Mouse (Mus musculus): ENCODE results near the gene Pip5k1a. TPM values are rescaled to one million over a fixed set of nuclear protein-coding genes. Genes with fewer than 3 reads are reported as not detected.

The Pip5k1a gene
- polyA plus RNA-seq, 1 experiment: 20.4 TPM

DNA sequence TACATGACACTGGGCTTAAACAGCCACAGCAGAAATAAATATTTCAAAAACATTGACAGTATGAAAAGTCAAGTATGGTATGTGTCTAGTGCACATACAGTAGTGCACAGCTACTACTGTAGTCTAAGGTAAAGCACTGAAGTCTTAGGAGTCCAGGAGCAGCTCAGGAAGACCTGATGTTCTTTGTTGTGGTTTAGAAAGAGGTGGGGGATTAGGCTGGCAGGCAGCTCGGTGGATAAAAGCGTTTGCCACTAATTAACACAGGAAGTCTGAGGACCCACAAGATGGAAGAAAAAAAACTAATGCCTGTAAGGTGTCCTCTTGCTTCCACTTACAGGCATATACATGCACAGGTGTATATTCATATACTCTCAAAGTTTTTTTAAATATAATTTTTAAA is 5.9 kb downstream of the Pip5k1a start:
- DNase-seq: no peak
- WGBS: 22% methylated on average over 2 of the region's 2 CpGs

DNA sequence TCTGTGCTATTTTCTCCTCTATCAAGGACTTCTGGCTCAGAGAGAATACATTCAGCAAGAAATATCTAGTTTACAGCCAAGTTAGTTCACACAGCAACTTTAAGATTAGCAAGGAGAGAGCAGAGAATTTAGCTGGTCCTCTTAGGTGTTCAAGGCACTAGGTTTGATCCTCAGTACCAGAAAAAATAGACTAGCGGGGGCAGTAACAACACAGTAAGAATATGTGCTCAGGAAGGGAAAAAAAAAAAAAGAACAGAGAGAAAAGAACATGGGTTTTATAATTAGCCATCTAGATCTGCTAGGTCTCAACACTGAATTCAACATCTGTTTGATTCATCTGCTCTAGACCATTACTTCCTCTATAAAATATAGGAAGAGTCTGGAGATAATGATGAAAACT is 18.7 kb downstream of the Pip5k1a start:
- no peak for TF ChIP-seq POLR2A (IDR thresholded peaks at IDR 0.05; ENCODE audit: borderline replicate concordance, extremely low read depth, low read depth, low read length)
- no peak for TF ChIP-seq CTCF (IDR thresholded peaks at IDR 0.05; ENCODE audit: insufficient read depth, low read length)
- DNase-seq: no peak
- Histone ChIP-seq H3K4me1 (ENCODE audit: control insufficient read depth, insufficient read depth, low read length) (no peaks in the 10 kb centered on the region), H3K4me3 (replicated peaks; ENCODE audit: extremely low read depth, low read depth, low read length) (no peak overlapping the region)
- WGBS: 97% methylated on average over 1 of the region's 1 CpGs

More for the DNA sequence above, 5.9 kb downstream of the Pip5k1a start:
- no peak for TF ChIP-seq POLR2A (IDR thresholded peaks at IDR 0.05; ENCODE audit: borderline replicate concordance, extremely low read depth, low read depth, low read length)
- TF ChIP-seq CTCF (IDR thresholded peaks at IDR 0.05; ENCODE audit: insufficient read depth, low read length): no peak
- Histone ChIP-seq H3K4me1 (ENCODE audit: control insufficient read depth, insufficient read depth, low read length) (peaks cover 4% of the 10 kb centered on the region; the same call in 1 of the 2 replicates), H3K4me3 (replicated peaks; ENCODE audit: extremely low read depth, low read depth, low read length) (no peak overlapping the region)

DNA sequence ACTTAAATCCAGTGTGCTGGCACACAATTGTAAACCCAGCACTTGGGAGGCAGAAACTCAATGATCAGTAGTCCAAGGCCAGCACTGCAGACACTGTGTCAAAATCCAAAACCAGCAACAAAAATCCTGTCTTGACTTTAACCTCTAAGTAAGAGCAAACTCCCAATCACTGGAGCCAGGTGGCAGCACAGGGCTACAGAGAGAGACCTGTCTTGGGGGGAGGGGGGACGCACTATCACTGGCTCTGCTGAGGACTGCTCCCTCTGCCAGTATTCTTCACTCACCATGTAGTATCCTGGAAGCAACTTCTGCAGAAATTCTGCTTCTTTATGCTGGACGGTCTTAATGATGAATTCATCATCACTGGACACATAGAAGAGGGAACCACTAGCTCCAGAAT is 35.1 kb downstream of the Pip5k1a start:
- no peak for TF ChIP-seq CTCF (IDR thresholded peaks at IDR 0.05; ENCODE audit: insufficient read depth, low read length)
- TF ChIP-seq POLR2A (IDR thresholded peaks at IDR 0.05; ENCODE audit: borderline replicate concordance, extremely low read depth, low read depth, low read length): no peak
- H3K4me1 ChIP-seq (ENCODE audit: control insufficient read depth, insufficient read depth, low read length): no peaks in the 10 kb centered on the region
- no peak overlapping the region for H3K4me3 ChIP-seq (replicated peaks; ENCODE audit: extremely low read depth, low read depth, low read length)
- no peak for DNase-seq
- WGBS: 89% methylated on average over 2 of the region's 2 CpGs

DNA sequence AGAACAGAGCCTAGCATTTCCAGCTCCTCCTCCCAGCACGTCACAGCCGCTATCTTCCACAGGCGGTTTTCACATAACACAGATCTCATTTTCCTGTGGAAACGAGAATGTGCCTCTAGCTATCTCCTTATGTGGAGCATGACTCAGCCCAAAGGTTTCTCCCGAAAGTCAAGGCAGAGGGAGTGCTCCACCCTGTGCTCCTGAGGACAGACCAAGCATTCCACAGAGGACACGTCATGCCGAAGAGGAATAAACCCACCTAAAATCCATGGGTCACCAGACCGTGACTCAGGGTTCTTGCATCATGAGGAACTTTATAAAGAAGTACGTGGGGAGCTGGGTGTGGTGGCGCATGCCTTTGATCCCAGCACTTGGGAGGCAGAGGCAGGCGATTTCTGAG is 40.2 kb downstream of the Pip5k1a start:
- Histone ChIP-seq H3K4me1 (ENCODE audit: control insufficient read depth, insufficient read depth, low read length) (no peaks in the 10 kb centered on the region), H3K4me3 (replicated peaks; ENCODE audit: extremely low read depth, low read depth, low read length) (no peak overlapping the region)
- no peak for DNase-seq
- TF ChIP-seq POLR2A (IDR thresholded peaks at IDR 0.05; ENCODE audit: borderline replicate concordance, extremely low read depth, low read depth, low read length) (no peak), CTCF (IDR thresholded peaks at IDR 0.05; ENCODE audit: insufficient read depth, low read length) (no peak)
- 84% methylated on average over 11 of the region's 11 CpGs for WGBS

DNA sequence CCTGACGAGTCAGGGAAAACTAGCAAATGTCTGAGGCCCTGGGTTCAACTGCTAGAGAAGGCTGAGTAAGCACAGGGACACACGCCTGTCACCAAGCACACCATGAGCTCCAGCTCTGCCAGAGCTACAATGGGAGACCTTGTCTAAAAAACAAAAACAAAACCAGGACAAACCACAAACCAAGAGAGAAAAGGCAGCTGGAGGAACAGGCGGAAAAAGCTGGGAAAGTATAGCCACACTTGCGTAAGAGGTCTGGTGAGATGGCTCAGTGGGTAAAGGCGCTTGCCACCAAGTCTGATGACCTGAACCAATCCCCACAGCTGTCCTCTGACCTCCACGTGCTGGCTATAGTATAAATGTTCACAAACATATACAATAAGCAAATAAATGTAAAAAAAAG is 40.6 kb downstream of the Pip5k1a start:
- WGBS: 84% methylated on average over 6 of the region's 6 CpGs
- DNase-seq: no peak
- Histone ChIP-seq H3K4me1 (ENCODE audit: control insufficient read depth, insufficient read depth, low read length) (no peaks in the 10 kb centered on the region), H3K4me3 (replicated peaks; ENCODE audit: extremely low read depth, low read depth, low read length) (no peak overlapping the region)
- TF ChIP-seq POLR2A (IDR thresholded peaks at IDR 0.05; ENCODE audit: borderline replicate concordance, extremely low read depth, low read depth, low read length): no peak
- TF ChIP-seq CTCF (IDR thresholded peaks at IDR 0.05; ENCODE audit: insufficient read depth, low read length): no peak

DNA sequence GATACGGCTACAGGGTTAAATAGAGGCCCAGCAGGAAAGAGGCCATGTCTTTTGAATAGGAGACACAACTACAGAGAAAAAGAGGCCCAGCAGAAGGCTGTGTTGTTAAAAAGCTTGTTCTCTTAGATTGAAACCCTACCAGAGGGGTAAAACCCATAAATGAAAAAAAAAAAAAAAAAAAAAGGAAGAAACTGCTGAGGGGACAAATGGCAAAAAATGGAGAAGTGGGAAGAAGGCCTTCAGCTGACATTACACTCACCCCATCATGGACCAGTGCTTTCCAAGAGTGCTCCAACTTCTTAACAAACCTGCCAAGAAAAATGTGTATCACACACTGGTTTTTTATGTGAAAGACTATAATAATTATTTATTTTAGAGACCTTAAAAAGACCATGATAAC is 41.2 kb downstream of the Pip5k1a start:
- TF ChIP-seq CTCF (IDR thresholded peaks at IDR 0.05; ENCODE audit: insufficient read depth, low read length): no peak
- TF ChIP-seq POLR2A (IDR thresholded peaks at IDR 0.05; ENCODE audit: borderline replicate concordance, extremely low read depth, low read depth, low read length): no peak
- H3K4me1 ChIP-seq (ENCODE audit: control insufficient read depth, insufficient read depth, low read length): no peaks in the 10 kb centered on the region
- no peak for DNase-seq
- 86% methylated on average over 1 of the region's 1 CpGs for WGBS
- H3K4me3 ChIP-seq (replicated peaks; ENCODE audit: extremely low read depth, low read depth, low read length): no peak overlapping the region

DNA sequence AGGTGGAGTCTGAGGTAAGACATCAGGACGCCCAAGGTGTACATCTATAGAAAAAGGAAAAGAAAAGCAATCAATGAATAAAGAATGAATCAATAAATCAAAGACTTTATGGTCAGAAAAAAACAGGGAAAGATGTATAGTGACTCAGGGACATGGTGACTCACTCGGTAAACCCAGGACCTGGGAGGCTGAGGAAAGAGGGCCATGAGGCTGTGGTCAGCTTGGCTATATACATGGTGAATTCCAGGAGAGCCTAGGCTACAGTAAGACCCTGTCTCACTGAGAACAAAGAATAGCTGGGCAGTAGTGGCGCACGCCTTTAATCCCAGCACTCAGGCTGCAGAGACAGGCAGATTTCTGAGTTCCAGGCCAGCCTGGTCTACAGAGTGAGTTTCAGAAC is 43.0 kb downstream of the Pip5k1a start:
- Histone ChIP-seq H3K4me1 (ENCODE audit: control insufficient read depth, insufficient read depth, low read length) (no peaks in the 10 kb centered on the region), H3K4me3 (replicated peaks; ENCODE audit: extremely low read depth, low read depth, low read length) (no peak overlapping the region)
- TF ChIP-seq CTCF (IDR thresholded peaks at IDR 0.05; ENCODE audit: insufficient read depth, low read length) (no peak), POLR2A (IDR thresholded peaks at IDR 0.05; ENCODE audit: borderline replicate concordance, extremely low read depth, low read depth, low read length) (no peak)
- WGBS: 95% methylated on average over 4 of the region's 4 CpGs
- DNase-seq: no peak

DNA sequence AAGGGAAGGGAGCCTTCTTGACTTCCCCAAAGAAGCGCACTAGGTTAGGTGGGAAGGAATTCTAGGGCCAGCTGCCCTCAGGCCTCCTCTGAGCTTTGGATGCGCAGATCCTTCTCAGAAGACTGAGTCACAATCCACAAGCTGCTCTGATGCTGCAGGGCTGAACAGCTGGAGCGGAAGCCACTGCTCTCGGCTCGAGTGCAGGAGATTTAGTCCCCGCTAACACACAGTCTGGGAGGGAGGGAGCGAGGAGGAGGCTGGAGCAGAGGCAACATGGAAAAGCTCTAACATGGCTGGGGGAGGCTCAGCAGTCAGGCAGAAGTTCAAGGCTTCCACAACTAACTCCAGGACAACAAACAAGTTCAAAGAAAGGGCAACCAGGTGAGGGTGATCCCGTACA is 48.7 kb downstream of the Pip5k1a start:
- Histone ChIP-seq H3K4me1 (ENCODE audit: control insufficient read depth, insufficient read depth, low read length) (no peaks in the 10 kb centered on the region), H3K4me3 (replicated peaks; ENCODE audit: extremely low read depth, low read depth, low read length) (no peak overlapping the region)
- DNase-seq: no peak
- 86% methylated on average over 8 of the region's 8 CpGs for WGBS
- TF ChIP-seq CTCF (IDR thresholded peaks at IDR 0.05; ENCODE audit: insufficient read depth, low read length) (no peak), POLR2A (IDR thresholded peaks at IDR 0.05; ENCODE audit: borderline replicate concordance, extremely low read depth, low read depth, low read length) (no peak)

DNA sequence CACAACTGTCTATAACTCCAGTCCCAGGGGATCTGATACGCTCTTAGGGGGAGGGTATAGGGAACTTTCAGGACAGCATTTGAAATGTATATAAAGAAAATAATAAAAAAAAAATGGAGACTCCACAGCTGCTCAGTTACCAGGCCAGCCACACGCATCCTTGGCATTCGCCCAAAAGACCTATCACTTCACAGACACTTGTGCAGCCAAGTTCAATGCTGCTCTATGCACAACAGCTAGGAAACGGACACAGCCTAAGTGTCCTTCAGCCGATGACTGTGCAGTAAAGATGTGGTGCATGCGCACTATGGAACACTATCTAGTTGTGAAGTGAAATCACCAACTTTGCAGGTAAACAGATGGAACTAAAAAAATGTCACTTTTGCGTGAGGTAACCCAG is 50.5 kb downstream of the Pip5k1a start:
- no peak for DNase-seq
- Histone ChIP-seq H3K4me1 (ENCODE audit: control insufficient read depth, insufficient read depth, low read length) (no peaks in the 10 kb centered on the region), H3K4me3 (replicated peaks; ENCODE audit: extremely low read depth, low read depth, low read length) (no peak overlapping the region)
- 77% methylated on average over 7 of the region's 7 CpGs for WGBS
- TF ChIP-seq POLR2A (IDR thresholded peaks at IDR 0.05; ENCODE audit: borderline replicate concordance, extremely low read depth, low read depth, low read length) (no peak), CTCF (IDR thresholded peaks at IDR 0.05; ENCODE audit: insufficient read depth, low read length) (no peak)

DNA sequence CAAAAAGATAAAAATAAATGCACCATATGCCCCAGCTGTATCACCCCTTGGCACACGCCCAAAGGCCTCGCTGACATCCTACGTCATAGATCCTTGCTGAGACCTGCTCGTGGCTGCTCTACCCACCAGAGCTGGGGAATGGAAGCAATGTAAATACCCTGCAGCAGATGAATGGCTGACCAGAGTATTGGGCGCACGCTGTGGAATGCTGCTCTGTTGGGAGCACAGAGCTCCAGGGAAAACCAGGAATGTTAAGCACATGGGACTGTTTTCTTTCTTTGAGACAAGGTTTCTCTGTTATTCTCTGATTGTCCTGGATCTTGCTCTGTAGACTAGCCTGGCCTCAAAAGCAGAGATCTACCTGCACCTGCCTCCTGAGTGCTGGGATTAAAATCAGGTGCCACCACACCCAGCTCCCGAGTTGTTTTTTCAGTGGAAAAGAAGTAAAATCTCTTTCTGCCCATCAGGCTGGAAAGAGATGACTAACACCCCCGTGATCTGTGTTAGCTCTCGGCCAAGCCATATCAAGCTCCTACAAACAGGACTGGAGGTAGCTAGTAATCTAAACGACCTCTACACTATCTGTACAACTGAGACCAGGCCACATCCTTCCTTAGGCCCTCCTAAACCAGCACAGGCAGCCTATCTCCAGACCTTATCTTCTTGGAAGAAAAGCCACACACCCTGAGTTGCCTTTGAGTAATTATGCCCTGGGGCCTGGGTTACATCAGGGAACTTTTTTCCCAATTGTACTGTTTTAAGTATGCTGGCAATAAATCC is 52.1 kb downstream of the Pip5k1a start:
- TF ChIP-seq POLR2A (IDR thresholded peaks at IDR 0.05; ENCODE audit: borderline replicate concordance, extremely low read depth, low read depth, low read length): no peak
- no peak for TF ChIP-seq CTCF (IDR thresholded peaks at IDR 0.05; ENCODE audit: insufficient read depth, low read length)
- WGBS: 32% methylated on average over 10 of the region's 10 CpGs
- no peak for DNase-seq
- H3K4me3 ChIP-seq (replicated peaks; ENCODE audit: extremely low read depth, low read depth, low read length): no peak overlapping the region
- no peaks in the 10 kb centered on the region for H3K4me1 ChIP-seq (ENCODE audit: control insufficient read depth, insufficient read depth, low read length)
